Mouse (Mus musculus) right cerebral cortex, postnatal 36 days (tissue): ENCODE measurements at regions not wholly inside any gene's neighbourhood (a gene's known extent, or its start where the extent isn't known, plus 50 kb on each side); places are given as distances from the start of the nearest gene placed in this dataset.

Experiments used
- DNase-seq, 2 experiments: peaks; one replicate each; pipeline ENCODE4 v3.0.0; 2022; ENCODE audit warnings: low spot score in 2 of 2, mixed read lengths in 1 of 2

DNA sequence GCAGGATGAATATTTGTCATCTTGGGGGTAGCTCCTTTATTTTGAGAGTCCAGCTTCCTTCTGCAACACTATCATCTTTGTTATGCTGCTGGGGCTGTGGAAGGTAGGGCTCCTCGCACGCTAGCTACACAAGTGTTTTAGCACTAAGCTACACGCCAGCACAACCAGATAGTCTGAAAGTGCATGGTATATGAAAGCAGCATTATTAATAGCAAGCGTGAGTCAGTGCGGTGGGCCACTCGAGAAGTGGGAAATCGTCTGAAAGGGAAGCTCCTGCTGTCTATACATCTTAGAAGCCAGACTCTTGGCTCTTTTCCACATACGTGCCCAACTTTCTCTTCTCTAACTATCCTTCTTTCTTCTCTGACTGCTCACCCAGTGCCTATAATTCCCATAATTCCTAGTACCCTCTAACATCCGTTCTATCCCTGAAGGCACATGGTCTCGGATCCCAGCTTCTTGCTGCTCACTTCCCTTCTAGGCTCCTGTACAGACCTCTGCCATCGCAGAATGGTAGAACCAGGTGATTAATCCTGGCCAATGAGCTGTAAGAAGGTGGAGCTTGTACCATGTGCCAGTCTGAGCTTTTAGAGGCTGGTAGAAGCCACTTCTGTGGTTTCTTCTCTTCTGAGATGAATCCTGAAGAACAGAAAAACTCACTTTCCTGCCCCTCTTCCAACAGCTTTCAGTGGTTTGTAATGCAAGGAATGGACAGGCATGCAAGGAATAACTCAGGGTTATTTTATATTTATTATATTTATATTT, 55.5 kb downstream of the E030025P04Rik start:
- DNase-seq, result peak; percentile 24 to 31

DNA sequence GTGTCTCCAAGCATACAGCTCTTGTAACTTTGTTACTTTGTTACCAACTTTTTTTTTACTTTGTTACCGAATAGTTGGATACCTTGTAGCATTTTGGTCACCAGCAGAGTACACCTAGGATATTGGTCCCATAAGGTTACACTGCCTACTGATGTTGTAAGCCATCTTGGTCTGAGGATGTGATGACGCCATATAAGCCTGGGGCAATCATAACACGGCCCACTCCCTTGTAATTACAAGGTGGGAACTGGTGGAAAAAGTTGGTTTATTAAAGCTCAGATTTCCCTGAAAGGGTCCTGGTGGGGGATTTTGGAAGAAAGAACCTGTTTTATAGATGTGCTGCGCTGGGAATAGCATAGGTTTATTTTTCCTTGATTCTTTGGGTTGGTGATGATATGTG, 62.2 kb downstream of the E030025P04Rik start:
- no peak for DNase-seq

DNA sequence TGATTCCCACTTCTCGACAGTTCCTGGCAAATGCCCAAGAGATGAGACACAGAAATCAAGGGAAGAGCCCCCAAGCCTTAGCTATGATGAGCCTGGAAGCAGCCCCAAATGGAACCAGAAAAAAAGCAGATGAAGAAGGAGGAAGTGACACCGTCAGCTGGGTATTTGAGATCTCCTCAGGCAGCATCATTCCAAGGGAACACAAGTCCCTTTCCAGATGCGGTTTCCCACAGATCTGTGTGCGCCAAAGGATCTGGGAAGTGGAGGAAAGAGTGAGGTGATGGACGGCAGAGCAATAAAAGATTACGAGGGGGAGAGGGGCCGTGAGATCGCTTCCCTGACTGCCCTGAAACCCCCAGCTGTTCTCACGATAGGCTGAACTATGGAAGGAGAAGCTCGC, 62.7 kb downstream of the E030025P04Rik start:
- no peak for DNase-seq

DNA sequence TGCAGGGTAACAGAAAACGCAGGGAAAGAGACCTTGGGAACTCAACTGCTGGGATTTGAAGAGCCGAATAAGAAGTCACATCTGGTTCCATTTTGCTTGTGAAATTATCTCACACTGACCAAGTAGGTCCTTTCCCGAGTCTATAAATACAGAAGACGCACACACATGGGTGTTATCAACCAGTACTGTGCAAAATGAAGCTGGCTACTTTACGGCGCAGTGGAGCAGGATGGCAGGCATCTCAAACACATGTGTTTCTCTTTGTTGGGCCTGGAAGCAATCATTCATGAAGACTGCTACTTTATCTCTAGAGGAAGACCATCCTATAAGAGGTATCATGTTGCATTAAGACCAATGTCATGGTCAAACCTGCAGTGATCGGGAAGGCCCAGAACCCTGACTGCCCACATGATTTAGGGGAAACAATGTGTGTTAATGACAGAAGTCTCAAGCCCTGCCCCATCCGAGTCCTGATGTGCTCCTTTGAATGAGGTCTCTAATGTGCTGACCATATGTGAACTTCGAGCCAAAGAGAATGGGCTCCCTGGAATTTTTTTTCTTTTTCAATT, 63.2 kb downstream of the E030025P04Rik start:
- no peak for DNase-seq

DNA sequence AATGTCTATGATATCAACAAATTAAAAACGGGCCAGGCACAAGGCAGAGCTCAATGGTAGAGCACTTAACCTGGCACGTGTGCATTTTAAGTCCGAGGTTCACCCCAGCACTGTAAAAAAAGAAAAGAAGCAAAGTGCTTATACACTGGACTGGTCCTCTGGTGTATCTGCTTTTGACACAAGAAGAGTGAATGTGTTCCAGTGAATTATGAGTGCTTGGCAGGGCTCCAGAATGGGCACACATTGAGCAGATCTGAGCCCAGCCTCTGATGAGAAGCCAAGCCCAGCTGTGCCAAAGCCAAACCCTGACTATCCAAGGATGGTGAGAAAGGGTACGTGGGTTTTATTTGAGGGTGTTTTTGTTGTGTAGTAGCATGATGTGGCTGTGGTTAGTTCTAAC, 64.7 kb downstream of the E030025P04Rik start:
- no peak for DNase-seq

DNA sequence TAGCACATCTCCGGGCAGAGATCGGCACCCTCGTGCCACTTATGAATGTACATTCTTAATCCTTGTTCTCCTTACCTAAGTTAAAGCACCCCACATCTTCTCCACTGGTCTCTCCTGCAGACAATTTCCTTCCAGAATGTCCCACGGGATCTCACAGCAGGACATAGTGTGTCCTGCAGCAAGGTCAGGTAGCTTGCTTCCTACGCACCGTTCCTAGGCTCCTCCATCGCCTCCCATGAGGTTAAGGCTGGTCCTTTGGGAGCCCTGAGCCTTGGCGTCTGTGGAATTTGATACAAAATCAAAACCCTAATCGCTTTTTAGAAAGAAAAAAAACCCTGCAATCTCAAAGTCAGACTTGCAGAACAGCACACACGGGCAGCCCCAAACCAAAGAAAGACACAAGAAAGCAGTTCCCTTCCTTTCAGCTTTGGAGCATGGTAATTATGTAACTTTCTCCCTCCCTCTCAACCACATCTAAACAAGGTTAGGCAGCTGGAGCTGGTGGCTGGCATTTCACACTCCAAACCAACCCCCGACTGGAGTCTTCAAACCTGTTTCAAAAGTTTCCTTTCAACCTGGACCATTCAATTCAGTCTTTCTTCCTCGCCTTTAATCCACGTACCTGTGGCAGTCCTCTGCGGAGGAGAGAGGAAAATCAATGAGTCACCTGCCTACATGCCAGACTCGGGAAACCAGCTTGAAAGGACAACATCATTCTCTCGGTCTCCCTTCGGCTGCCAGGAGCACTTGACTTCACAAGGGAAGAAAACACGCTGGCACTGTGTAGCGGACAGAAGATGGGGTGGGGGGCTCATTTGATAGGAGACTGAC, 67.4 kb downstream of the E030025P04Rik start:
- DNase-seq, result no peak

DNA sequence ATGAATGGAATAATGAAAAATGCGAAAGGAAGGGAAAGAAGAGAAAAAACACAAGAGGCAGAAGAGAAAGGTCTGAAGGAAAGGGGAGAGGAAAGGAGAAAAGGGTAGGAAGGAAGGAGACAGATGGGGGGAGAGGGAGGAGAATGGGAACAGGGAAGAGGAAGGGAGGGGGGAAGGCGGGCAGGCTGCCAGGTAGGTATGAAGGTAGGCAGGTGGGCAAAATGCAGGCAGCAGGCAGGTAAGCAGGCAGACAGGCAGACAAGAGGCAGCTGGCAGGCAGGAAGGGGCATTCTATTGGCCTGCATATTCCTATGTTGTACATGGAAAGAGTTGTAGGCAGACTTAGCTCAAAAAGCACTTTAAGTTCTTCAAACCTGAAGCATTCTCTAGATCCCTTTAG, 72.8 kb downstream of the E030025P04Rik start:
- no peak for DNase-seq

DNA sequence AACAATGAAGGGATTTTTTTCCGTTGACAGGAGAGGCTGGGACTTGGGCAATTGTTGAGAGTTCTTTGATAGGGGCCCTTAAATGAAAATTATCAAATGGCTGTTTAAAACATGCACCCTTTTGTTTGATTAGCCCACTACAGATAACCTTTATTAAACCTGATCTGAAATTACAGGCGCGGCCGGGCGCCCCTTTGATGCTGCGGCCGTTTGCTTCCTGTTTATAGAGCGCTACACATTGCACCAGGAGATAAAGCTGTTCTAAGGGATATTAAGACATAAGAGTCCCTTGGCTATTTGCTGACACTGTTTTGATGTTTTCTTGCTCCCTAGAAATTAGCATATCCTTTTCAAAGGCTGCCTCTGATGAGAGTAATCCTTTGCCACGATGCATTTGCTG, 73.8 kb downstream of the E030025P04Rik start:
- DNase-seq, result no peak

DNA sequence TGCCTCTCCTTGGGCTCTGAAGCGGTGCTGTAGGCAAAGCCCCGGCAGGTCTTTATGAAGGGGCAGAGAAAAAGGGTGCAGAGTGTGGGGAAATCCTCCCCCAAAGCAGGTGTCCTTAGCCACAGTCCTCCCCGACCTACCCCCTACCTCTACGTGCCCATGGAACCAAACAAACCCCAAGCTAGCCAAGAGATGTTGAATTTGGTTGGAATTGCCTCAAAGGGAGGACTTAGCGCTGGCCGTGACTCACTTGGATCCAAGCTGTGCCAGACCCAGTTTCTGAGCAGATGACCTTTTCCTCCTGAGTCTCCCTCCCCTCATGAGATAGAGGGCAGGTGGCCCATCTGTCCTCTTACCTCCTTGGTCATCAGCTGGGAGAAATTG, 74.9 kb downstream of the E030025P04Rik start:
- DNase-seq, result no peak

DNA sequence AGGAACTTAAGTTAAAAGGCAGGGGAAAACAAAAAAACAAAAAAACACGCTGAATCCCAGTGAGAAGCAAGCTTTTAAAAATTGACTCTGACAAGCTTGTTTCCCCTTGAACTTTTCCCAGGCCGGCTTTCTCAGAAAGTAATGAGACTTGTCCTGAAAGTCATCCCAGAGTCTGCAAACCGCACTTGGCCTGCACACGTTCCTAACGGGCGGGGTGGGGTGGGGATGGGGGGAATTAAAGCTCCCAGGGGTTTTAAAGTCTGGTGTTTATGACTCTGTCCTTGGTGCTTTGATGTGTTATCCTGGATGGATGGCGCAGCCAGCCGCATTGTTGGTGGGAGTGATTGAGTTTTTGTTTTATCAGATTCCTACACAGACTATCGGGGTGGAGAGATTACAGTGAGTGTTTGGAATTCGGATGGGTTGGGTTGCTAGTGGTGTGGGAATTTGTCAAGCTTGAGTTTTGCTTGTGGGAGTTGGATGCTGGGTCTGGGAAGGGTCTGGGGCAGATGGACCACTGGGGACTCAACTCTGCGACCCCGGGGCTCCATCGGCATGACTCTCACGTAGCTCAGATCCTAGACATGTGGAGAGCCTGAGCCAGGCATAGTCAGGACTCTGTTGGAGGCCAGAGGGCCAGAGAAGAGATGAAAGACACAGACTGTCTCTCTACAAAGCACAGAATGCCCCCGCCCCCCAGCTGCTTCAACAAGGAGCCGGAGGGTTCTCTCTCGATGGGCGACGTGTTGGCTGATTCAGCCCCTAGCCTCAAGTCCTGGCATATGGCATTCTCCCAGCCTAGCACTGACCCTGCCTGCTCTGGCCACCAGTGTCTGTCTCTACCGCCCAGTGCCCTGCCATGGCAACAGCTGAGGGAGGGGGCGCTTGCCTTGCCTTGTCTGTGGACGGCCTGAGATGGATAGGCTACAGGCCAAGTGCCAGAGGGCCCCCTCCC, 75.5 kb downstream of the E030025P04Rik start:
- no peak for DNase-seq

DNA sequence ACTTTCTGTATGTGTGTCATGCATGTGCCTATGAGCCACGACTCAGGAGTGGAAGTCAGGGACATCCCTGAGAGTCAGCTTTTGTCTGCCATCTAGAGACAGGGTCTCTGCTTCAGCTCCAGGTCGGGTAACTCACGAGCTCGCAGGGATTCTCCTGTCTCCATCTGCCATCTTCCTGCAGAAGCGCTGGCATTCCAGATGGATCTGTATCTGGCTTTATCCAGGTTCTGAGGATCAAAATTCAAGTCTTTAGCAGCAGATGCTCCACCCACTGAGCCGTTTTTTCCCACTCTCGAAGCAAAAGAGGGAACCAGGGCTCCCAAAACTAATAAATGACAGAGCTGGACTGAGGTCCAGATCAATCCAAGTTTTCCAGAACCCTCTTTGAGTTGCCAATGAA, 76.4 kb downstream of the E030025P04Rik start:
- DNase-seq, result no peak

DNA sequence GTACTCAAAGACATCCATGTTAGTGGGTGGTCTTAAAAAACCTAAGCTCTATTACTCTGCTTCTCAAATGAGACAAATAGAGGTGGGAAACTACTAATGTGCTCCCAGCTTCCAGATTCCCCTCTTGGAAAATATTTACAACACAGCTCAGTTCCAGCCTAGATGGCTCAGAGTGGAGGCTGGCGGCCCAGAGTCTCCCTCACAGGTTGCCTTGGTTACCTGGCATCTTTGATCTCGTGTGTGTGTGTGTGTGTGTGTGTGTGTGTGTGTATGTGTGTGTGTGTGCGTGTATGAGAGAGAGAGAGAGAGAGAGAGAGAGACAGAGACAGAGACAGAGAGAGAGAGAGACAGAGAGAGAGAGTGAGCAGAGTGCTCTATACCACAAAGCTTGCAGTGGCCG, 82.2 kb downstream of the E030025P04Rik start:
- no peak for DNase-seq

DNA sequence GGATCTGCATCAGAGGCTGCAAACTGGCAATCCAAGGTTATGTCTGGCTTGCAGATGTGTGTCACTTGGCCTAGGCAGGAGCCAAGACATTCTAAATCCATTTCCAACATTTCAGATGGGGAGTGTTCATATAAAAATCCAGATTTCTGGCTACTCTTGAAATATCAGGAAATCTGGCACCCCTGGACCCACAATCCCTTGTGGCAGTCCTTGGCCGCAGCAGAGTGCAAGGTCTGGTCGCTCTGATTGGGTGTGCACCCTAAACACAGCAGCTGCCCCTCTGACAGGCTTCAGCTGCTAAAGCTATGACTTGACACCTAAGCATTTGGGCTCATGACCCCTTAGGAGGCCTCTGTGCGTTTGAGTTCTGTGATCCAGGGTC, 83.7 kb downstream of the E030025P04Rik start:
- DNase-seq, result no peak

DNA sequence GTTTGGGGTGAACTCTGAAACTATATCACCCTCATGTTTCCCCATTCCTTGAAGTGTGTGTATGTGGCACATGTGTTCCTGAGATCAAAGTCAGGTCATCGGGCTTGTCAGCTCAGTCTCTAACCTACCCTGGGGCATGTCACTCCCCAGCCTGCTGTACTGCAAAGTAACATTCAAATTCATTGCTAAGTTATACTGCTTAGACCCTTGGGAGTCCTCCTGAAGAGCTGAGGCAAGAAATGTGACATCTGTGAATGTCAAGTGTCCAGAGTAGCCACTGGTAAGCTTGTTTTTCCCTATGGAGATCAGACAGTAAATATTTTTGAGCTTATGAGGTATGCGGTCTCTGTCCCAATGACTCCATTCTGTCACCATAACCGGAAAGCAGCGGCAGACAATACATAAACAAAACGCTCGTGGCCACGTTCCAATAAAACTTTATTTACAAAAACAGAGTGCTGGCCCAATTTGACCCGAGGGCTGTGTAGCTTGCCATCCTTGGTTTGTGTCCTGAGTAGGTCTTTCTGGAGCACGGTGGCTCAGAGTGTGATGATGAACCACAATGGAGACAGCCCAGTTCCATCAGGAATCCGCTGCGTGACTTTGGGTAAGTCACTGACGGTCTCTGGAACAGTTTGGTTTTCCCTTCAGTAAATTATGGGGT, 84.2 kb downstream of the E030025P04Rik start:
- DNase-seq, result no peak

DNA sequence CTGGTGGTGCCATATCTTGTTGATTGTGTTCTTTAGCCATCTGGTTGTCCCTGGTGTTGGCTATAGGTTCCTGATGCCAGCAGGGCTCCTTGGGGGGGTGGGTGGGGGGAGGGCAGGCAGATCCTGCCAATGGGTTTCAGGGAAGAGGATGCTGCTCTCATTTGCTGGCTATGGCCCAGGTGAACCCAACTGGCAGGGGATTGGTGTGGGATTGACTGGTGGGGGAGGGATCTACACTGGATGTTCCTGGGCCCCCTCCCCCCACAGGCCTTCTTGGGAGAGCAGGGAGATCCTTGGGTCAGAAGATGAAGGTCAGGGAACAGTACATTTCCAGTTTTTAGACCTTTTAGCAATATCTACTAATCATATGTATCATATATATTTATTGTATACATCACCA, 86.1 kb downstream of the E030025P04Rik start:
- DNase-seq, result no peak

DNA sequence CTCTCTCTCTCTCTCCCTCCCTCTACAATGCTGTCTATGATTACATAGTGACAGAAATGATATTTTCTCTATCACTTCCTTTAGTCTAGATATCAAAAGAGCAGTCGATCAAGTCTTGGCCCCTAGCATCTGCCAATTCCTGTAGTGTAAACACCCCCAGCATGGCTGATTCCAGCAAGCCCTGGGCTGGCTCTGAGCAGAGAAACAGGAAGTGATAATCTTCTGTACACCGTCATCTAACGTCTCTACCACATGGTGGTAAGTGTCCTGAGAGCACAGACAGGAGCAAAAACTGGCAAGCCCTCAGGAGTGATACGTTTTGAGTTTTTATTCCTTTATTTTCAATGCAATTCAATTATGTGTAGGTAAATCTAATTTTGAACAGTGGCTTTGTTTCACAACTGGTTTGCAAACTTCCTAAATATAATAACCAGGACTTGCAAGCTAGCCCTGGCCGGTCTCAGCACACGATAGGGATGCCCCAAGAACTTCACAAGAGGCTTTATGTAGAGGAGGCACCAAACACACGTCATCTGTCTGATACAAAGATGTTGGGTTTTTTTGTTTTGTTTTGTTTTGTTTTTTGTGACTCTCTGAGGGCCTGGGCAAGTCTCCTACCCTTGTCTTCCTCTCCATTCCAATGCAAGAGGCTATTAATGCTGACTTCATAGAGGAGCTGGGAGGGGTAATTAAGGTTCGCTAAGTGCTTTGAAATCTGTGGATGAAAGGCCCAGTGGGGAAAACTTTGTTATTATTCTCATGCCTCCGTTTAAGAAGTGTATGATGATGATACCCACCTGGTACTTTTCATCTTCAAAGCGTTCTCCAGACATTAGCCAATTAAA, 95.7 kb downstream of the E030025P04Rik start:
- DNase-seq, result no peak

DNA sequence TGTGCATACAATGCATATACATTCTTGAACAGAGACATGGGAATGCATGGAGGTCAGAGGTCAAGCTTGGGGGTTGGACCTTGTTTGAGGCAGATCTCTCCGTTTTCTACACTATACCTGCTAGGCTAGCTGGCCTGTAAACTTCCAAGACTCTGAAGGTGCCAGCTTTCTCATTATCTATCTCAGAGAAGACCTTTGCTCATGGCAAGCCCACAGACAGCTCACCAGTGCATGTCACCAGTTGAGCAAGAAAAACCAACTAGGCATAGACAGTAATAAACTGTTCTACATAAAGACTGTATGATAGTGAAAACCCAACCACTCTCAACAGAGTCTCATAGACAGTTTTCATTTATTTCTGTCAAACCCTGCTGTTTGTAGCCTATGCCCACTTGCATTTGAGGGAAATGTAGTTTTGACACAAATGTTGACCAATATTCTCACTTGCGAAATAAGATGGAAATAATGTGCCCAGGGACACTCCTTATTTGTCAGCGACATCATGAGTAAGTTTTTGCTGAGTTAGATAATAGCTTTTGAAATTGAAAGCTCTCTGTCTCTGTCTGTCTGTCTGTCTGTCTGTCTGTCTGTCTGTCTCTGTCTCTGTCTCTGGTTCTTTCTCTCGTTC, 96.6 kb downstream of the E030025P04Rik start:
- DNase-seq, result no peak

DNA sequence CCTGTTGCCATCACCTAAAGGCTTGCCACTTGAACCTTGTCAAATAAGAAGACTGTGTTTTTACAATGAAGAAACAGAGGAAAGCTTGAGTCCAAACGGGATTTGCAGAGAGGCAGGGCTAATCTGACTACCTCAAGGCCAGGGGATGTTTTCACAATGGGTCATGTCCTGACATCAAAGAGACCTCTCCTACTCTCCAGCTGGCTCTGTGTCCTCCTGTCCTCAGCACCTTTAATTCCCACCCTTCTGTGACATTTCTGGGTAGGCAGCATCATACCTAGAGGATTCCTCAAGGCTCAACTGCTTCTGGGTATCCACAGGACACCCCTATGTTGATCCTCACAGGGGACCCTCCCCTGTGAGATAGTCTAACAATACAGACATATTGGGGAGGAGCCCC, 97.7 kb downstream of the E030025P04Rik start:
- DNase-seq, result no peak

DNA sequence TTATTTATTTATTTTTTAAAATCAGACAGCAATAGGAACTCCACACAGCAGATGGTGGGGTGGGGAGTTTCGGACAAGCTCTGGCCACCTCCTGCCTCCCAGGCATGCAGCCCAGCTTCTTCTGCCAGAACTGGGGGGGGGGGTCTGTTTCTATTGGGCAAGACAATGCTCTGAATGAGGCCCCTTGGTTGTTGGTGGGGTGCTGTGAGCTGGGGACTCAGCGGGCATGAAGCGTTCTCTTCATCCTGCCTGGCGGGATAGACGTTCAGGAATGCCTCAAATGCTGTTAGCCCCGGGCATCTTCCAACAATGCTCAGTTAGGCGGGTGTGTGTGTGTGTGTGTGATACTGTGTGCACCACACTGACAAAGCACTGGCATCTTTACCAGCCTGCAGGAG, 103.7 kb downstream of the E030025P04Rik start:
- no peak for DNase-seq
